Mouse (Mus musculus): ENCODE measurements at regions not wholly inside any gene's neighbourhood (a gene's known extent, or its start where the extent isn't known, plus 50 kb on each side); places are given as distances from the start of the nearest gene placed in this dataset.
"Not testable (repeated sequence)": the region's sequence is repeated elsewhere in the genome, so short reads cannot be mapped to it uniquely, and the experiment has no call there.

GRCm38 (mm10) chr16:50774699-50775098 is 183.7 kb upstream of the Ccdc54 start:
- TF ChIP-seq CTCF (IDR thresholded peaks at IDR 0.05); EP300 (IDR thresholded peaks at IDR 0.05; ENCODE audit: insufficient read depth, low read depth, low read length); POLR2A (IDR thresholded peaks at IDR 0.05; ENCODE audit: insufficient read depth, low read depth, low read length): not testable (repeated sequence)
